Mouse (Mus musculus) kidney, embryonic 15.5 days (tissue): ENCODE measurements around the gene Mad1l1. TPM values are rescaled to one million over a fixed set of nuclear protein-coding genes. Genes with fewer than 3 reads are reported as not detected.

Experiments
- ATAC-seq: fragments of 200-750 bp; cut with Nextera tagmentation; replicated peaks from 2 replicates; pipeline ENCODE4 v1.8.0; 2017; ENCODE audit warnings: moderate TSS enrichment; ENCODE audit not compliant: low FRiP score
- H3K27ac ChIP-seq: fragments of 300-500 bp; sonication (generic); 2 replicates; pipeline ENCODE4 v1.5.1; 2015; ENCODE audit warnings: mild to moderate bottlenecking, inconsistent platforms
- H3K27me3 ChIP-seq: fragments of 300-500 bp; sonication (generic); 2 replicates; pipeline ENCODE4 v1.6.1; 2015; ENCODE audit warnings: inconsistent platforms
- H3K36me3 ChIP-seq: fragments of 300-500 bp; sonication (generic); 2 replicates; pipeline ENCODE4 v1.6.1; 2015; ENCODE audit warnings: inconsistent platforms
- H3K4me1 ChIP-seq: fragments of 300-500 bp; sonication (generic); 2 replicates; pipeline ENCODE4 v1.6.1; 2015; ENCODE audit warnings: inconsistent platforms
- H3K4me2 ChIP-seq: fragments of 300-500 bp; sonication (generic); 2 replicates; pipeline ENCODE4 v1.6.1; 2015; ENCODE audit warnings: moderate library complexity, mild to moderate bottlenecking, inconsistent platforms
- H3K4me3 ChIP-seq: fragments of 300-500 bp; sonication (generic); replicated peaks from 2 replicates; pipeline ENCODE4 v1.5.1; 2015; ENCODE audit warnings: mild to moderate bottlenecking, inconsistent platforms
- H3K9ac ChIP-seq: fragments of 300-500 bp; sonication (generic); 2 replicates; pipeline ENCODE4 v1.6.1; 2015; ENCODE audit warnings: mild to moderate bottlenecking, inconsistent platforms
- H3K9me3 ChIP-seq: fragments of 300-500 bp; sonication (generic); replicated peaks from 2 replicates; pipeline ENCODE4 v1.6.1; 2016; ENCODE audit warnings: inconsistent platforms
- WGBS: fragments of 180-500 bp; shearing (Covaris S2); methylation state at CpG from one replicate; pipeline ENCODE4 v1.1.7; 2015; ENCODE audit warnings: mixed read lengths; 5-methylcytosine and 5-hydroxymethylcytosine counted together
- polyA plus RNA-seq: library from polyadenylated mRNA; unstranded; fragments of >200 nt; fragmentation: Nextera tagmentation; extraction: Ambion mirVana; gene quantifications from 2 replicates; pipeline ENCODE4 v1.2.1, GENCODE M21; 2015

Mad1l1 gene
- polyA plus RNA-seq, 1 experiment from 2014 or later, result 53.0 TPM

DNA sequence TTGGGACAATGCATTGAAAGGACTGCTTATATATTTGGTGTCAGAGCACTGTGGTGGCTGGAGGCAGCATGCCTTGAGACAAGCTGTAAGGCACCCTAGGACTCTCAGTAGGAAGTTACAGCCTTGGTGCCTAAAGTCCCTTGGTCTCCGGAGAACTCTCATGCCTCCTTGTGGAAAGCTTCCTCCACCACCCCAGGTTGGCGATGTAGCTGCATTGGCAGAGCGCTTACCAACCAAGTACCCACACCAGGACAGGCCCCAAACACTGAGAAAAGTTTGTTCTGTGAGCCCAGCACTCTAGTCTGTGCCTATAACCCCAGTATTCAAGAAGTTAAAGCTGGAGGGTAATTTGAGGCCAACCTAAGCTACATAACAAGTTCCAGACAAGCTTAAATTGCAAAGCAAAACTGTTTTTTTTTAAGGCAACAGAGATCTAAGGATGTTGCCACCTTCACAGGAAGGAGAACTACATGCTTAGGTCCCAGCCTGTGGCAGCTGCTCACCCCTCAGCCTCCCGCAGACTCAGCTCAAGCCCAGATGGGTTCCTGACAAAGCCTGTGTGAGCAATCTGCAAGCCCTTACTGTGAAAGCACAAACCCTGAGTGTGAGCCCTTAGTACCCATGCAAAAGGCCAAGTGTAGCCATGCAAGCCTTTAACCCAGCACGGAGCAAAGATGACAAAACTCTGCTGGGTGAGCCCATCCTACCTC, 50.2 kb downstream of the Mad1l1 start:
- H3K9ac ChIP-seq, result no peak overlapping the region
- WGBS, result 94% methylated on average over 5 of the region's 5 CpGs

DNA sequence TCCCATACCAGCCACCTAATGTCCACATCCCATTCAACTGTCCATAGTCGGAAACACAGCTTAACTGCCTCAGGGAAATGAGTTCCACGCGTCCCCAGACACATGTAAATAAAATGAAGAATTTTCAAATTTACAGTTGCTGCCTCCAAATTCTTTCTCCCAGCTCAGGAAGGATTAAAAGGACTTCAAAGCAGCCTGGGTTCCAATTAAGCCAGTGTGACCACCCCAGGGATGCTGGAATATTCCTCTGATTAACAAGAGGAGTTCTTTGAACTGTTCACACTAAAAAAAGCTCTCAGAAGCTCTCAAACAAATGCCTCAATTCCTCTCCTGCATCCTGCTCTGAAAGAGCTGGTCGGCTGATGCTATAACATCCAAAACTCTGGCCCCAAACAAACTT, 53.0 kb downstream of the Mad1l1 start:
- WGBS, result 53% methylated on average over 4 of the region's 4 CpGs
- no peak for ATAC-seq

More for the DNA sequence above, 50.2 kb downstream of the Mad1l1 start:
- H3K36me3 ChIP-seq, result peaks cover 19% of the 10 kb centered on the region
- H3K4me2 ChIP-seq, result no peak overlapping the region
- H3K4me1 ChIP-seq, result no peaks in the 10 kb centered on the region
- H3K9me3 ChIP-seq, result no peaks in the 10 kb centered on the region
- no peak overlapping the region for H3K27ac ChIP-seq
- ATAC-seq, result no peak
- H3K27me3 ChIP-seq, result no peaks in the 10 kb centered on the region
- H3K4me3 ChIP-seq, result no peak overlapping the region

DNA sequence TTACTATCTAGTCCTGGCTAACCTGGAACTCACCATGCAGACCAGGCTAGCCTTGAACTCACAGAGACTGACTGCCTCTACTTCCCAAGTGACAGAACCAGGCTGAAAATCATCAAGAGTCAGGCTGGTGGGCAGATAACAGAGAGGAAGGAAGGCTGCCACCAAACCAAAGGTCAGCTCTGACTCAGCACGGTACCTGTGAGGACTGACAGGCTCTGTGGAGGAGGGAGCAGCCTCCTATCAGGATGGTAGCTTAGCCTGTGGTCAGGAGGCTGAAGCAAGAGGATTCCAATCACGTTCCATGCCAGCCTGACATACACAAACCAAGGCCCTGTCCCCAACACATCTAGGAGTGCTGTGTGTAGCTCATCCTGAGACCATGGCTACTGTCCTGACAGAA, 54.3 kb downstream of the Mad1l1 start:
- ATAC-seq, result no peak
- no peak overlapping the region for H3K9ac ChIP-seq
- H3K4me3 ChIP-seq, result no peak overlapping the region
- H3K27ac ChIP-seq, result no peak overlapping the region
- H3K36me3 ChIP-seq, result peaks cover 18% of the 10 kb centered on the region
- no peak overlapping the region for H3K4me2 ChIP-seq
- no peaks in the 10 kb centered on the region for H3K9me3 ChIP-seq
- peaks cover 12% of the 10 kb centered on the region for H3K4me1 ChIP-seq
- no peaks in the 10 kb centered on the region for H3K27me3 ChIP-seq
- 81% methylated on average over 2 of the region's 2 CpGs for WGBS

More for the DNA sequence above, 53.0 kb downstream of the Mad1l1 start:
- no peak overlapping the region for H3K27ac ChIP-seq
- no peak overlapping the region for H3K4me2 ChIP-seq
- H3K4me3 ChIP-seq, result no peak overlapping the region
- peaks cover 12% of the 10 kb centered on the region for H3K4me1 ChIP-seq
- H3K27me3 ChIP-seq, result no peaks in the 10 kb centered on the region
- no peak overlapping the region for H3K9ac ChIP-seq
- H3K36me3 ChIP-seq, result peaks cover 18% of the 10 kb centered on the region
- no peaks in the 10 kb centered on the region for H3K9me3 ChIP-seq

DNA sequence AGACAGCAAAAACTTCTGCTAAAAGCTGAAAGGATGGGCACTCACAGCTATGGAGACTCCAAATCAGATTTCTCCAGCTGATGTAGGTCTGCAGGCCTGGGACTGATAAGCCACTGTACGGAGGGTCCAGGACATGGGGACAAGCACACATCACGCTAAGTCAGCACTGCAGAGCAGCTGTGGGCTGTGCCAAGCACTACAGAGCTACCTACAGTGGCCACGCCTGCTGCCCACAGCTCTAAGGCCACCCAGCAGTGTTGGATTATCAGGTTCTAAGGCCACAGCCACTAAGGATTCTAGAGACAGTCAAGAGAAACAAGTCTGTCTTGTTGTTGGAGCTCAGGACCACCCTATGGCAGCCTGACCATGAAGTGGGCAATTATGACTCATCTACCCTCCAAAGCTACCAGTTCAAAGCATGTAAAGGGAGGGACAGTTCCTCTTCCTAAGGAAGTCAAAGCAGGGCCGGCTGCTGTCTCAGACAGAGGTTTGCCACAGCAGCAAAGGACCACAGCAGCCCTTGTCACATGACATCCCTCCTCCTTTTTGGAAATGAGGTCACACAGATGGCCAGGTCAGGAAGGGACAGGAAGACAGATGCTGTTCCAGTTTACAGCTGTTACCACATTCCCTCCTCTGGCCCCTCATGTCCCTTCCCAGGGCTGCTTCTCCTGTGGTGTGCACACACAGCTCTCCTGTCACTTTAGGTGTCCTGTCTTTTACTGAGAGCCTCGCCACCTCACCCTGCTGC, 56.4 kb downstream of the Mad1l1 start:
- Histone ChIP-seq H3K27ac (0 out of 2 replicates have a peak overlapping the region, but pooled peaks have one; percentile 29), H3K4me1 (peaks cover 12% of the 10 kb centered on the region), H3K4me3 (no peak overlapping the region), H3K9me3 (no peaks in the 10 kb centered on the region), H3K9ac (no peak overlapping the region), H3K4me2 (no peak overlapping the region), H3K27me3 (no peaks in the 10 kb centered on the region), H3K36me3 (peaks cover 10% of the 10 kb centered on the region; the same call in 1 of the 2 replicates)
- 72% methylated on average over 5 of the region's 5 CpGs for WGBS
- ATAC-seq, result no peak; the same call in 1 of the 2 replicates

DNA sequence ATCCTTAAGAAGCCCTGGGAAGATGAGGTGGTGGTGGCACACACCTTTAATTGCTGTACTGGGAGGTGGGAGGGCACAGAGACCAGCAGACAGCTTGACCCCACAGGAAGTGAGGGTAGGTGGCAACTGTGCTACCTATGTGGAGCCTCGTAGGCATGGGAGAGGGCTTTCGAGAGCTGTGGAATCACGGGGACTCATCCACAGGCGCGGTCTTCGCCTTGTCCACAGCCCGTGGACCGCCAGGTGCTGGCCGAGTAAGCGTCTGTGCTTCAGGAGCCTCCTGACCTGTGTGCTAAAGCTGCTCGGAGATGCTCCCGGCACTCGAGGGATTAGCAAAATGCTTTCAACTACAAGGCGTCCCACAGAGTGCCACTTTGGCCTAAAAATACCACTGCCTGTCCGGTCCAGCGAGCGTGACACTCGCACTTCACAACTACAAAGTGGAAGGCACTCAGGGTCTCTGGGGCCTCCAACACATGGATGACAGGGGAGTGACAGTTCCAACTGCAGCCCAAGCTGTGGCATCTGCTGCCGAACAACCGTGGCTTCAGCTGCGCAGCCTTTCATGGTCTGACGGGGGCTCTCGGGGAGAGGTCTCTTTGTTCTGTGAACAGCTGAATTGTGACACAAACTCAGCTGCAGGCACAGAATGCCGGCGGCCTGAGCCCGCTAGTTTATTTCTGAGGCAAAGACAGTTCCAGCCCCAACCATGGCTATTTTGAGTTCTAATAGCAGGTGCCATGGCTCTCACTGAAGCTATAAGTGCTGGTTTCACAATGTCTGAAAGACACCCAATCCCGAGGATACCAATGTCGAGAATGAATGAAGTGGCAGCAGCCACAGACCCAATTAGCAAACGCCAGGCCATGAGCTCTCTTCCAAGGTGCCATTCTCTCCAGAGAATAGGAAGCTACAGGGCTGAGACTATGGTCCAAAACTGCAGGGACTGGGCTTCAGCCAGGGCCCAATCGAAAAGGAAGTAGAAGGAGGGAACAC, 57.3 kb downstream of the Mad1l1 start:
- no peak overlapping the region for H3K4me2 ChIP-seq
- H3K4me1 ChIP-seq, result peaks cover 12% of the 10 kb centered on the region
- WGBS, result 66% methylated on average over 30 of the region's 30 CpGs
- 0 out of 2 replicates have a peak overlapping the region, but pooled peaks have one; percentile 29 for H3K27ac ChIP-seq
- no peak overlapping the region for H3K9ac ChIP-seq
- no peak overlapping the region for H3K4me3 ChIP-seq
- ATAC-seq, result no peak
- H3K36me3 ChIP-seq, result peaks cover 5% of the 10 kb centered on the region; the same call in 1 of the 2 replicates
- H3K9me3 ChIP-seq, result no peaks in the 10 kb centered on the region
- H3K27me3 ChIP-seq, result no peaks in the 10 kb centered on the region

DNA sequence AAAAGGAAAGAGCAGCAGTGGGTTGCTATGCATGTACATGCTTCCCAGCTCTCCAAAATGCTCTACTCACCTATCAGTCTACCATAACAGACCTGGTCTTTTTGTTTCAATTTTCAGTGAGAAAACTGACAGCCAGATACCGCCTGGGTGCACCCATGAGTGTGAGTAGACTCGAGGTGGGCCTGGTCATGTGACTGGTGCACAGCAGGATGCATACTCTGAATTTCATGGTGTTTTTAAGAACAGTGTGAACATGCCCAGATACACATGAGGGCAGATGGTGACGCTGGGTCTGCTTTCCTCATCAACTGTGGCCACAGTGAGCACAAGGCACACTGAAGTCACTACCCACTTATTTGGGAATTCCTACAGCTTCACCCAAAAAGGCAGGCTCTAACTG, 59.0 kb downstream of the Mad1l1 start:
- Histone ChIP-seq H3K9me3 (no peaks in the 10 kb centered on the region), H3K9ac (no peak overlapping the region), H3K4me3 (no peak overlapping the region), H3K4me2 (no peak overlapping the region), H3K27ac (no peak overlapping the region), H3K27me3 (no peaks in the 10 kb centered on the region), H3K36me3 (peaks cover 9% of the 10 kb centered on the region), H3K4me1 (peaks cover 12% of the 10 kb centered on the region)
- no peak for ATAC-seq
- 88% methylated on average over 3 of the region's 3 CpGs for WGBS

DNA sequence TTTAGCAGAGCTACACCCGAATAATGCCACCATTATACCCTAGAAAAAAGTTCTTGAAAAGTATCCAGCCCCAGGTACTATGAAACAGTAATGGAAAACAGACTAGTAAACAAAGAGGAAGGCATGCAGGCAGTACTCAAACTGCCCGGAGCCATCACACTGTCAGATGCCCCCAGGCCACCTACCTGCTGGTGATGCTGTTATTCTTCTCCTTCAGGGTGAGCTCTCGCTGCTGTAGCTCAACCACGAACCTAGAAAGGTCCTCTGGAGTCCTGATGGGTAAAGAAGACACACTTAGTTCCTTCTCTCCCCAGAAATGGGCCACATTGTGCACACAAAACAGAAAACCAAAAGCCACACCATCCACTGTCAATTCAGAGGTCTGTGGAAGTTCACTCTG, 60.0 kb downstream of the Mad1l1 start:
- H3K4me3 ChIP-seq, result no peak overlapping the region
- no peak for ATAC-seq
- 92% methylated on average over 4 of the region's 4 CpGs for WGBS
- no peaks in the 10 kb centered on the region for H3K27me3 ChIP-seq
- no peaks in the 10 kb centered on the region for H3K9me3 ChIP-seq
- H3K36me3 ChIP-seq, result peaks cover 9% of the 10 kb centered on the region
- peaks cover 19% of the 10 kb centered on the region for H3K4me1 ChIP-seq
- H3K9ac ChIP-seq, result no peak overlapping the region
- no peak overlapping the region for H3K4me2 ChIP-seq
- H3K27ac ChIP-seq, result no peak overlapping the region

DNA sequence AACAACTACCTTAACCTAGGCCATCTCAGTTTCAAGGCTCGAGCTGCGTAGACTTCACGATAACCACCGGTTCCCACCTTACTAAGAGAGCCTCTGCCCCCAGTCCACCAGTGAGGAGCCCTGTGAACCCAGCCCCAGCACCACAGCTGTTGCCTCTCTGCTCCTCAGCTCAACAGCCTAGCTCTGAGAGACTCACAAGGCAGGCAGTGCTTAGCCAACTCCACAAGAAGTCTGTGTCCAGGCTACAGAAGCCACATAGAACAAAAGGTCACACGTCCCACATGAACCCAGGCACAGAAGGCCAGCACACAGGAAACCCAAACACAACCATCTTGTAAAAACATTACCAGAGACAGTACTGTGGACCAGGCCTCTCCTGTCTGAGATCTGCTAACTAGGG, 62.7 kb downstream of the Mad1l1 start:
- no peak overlapping the region for H3K9ac ChIP-seq
- H3K27ac ChIP-seq, result no peak overlapping the region
- WGBS, result 89% methylated on average over 5 of the region's 5 CpGs
- no peaks in the 10 kb centered on the region for H3K27me3 ChIP-seq
- H3K4me3 ChIP-seq, result no peak overlapping the region
- no peaks in the 10 kb centered on the region for H3K9me3 ChIP-seq
- H3K4me1 ChIP-seq, result peaks cover 16% of the 10 kb centered on the region
- ATAC-seq, result no peak
- H3K36me3 ChIP-seq, result peaks cover 9% of the 10 kb centered on the region
- H3K4me2 ChIP-seq, result no peak overlapping the region

DNA sequence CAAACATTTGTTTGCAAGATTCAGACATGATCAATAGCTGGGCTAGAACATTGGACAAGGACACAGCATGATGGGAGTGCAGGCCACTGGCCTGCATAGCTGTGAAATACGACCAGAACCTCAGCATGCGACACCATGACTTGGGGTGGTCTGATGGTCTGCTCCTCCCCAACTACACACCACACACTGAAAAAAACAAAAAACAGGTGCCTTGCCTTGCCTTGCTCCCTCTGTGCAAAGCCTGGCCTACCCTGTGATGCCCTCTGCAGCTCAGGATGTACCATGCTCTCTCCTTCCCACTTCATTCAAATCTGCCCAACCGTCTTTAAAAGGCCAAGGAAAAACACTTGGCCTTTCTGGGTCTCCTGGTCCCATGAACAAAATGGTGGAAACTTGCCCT, 63.3 kb downstream of the Mad1l1 start:
- H3K27ac ChIP-seq, result no peak overlapping the region
- H3K4me2 ChIP-seq, result no peak overlapping the region
- H3K4me3 ChIP-seq, result no peak overlapping the region
- 75% methylated on average over 3 of the region's 3 CpGs for WGBS
- H3K4me1 ChIP-seq, result peaks cover 16% of the 10 kb centered on the region
- H3K9ac ChIP-seq, result no peak overlapping the region
- no peak for ATAC-seq
- H3K36me3 ChIP-seq, result peaks cover 9% of the 10 kb centered on the region
- H3K27me3 ChIP-seq, result no peaks in the 10 kb centered on the region
- H3K9me3 ChIP-seq, result no peaks in the 10 kb centered on the region

DNA sequence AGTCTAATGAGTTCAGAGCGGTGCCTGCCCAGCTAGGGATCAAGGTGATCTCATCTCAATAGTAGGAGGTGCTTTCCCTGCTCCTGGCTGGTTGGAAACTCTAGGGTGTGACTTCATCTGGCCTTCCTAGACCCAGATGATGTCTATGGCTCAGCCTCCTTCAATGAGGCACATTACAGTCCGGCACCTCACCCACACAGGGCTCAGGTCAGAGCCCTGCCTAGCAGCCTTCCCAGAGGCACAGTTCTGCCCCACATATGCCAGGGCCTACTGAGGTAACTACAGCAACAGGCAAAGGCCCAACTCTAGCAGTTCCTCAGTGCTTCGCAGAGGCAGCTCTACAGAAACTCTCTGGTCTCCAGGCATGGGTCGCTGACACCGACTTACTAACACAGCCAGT, 63.9 kb downstream of the Mad1l1 start:
- Histone ChIP-seq H3K4me3 (no peak overlapping the region), H3K4me2 (no peak overlapping the region), H3K36me3 (peaks cover 9% of the 10 kb centered on the region), H3K27me3 (no peaks in the 10 kb centered on the region), H3K4me1 (peaks cover 16% of the 10 kb centered on the region), H3K27ac (no peak overlapping the region), H3K9ac (no peak overlapping the region), H3K9me3 (no peaks in the 10 kb centered on the region)
- 89% methylated on average over 5 of the region's 5 CpGs for WGBS
- ATAC-seq, result no peak

DNA sequence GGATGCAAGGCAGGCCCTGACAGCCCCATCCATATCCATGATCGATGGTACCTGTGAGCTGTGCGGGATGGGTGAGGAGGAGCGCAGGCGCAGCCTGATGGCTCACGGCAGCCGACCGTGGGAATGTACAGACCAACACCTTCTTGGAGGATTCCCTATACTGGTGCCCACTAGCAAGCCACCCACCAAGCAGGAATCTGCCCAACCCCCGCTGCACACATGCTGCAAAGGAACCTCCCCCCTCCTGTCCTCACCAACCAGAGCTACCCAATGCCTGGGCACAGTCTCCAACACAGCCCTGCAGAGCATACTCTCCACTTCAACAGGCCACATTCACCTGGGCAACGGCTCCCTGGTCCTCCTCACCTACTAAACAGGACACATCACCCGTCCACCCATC, 64.7 kb downstream of the Mad1l1 start:
- H3K4me2 ChIP-seq, result no peak overlapping the region
- no peak overlapping the region for H3K27ac ChIP-seq
- no peak overlapping the region for H3K4me3 ChIP-seq
- peaks cover 9% of the 10 kb centered on the region for H3K36me3 ChIP-seq
- H3K4me1 ChIP-seq, result peaks cover 16% of the 10 kb centered on the region
- H3K9me3 ChIP-seq, result no peaks in the 10 kb centered on the region
- H3K9ac ChIP-seq, result no peak overlapping the region
- no peaks in the 10 kb centered on the region for H3K27me3 ChIP-seq
- no peak for ATAC-seq
- 69% methylated on average over 10 of the region's 10 CpGs for WGBS
